Mouse (Mus musculus): ENCODE measurements around the gene Tm7sf3. TPM values are rescaled to one million over a fixed set of nuclear protein-coding genes. Genes with fewer than 3 reads are reported as not detected.

Tm7sf3 gene
- polyA plus RNA-seq, 1 experiment from 2014 or later: 39.8 TPM

Other genes starting within 250 kb of the Tm7sf3 start
- 8.8 and 9.3 TPM in 2 replicates for gene Itpr2, start 140.6 kb downstream of the Tm7sf3 start, polyA plus RNA-seq (2015; fragmentation: Nextera tagmentation; extraction: Ambion mirVana)
- 94.1 and 108 TPM in 2 replicates for gene Fgfr1op2, start 65.6 kb downstream of the Tm7sf3 start, polyA plus RNA-seq (2015; fragmentation: Nextera tagmentation; extraction: Ambion mirVana)
- 75.7 and 77.0 TPM in 2 replicates for gene Ints13, start 65.0 kb downstream of the Tm7sf3 start, polyA plus RNA-seq (2015; fragmentation: Nextera tagmentation; extraction: Ambion mirVana)
- 139 and 151 TPM in 2 replicates for gene Med21, start 277 bp downstream of the Tm7sf3 start, polyA plus RNA-seq (2015; fragmentation: Nextera tagmentation; extraction: Ambion mirVana)
- 19.4 and 19.5 TPM in 2 replicates for gene Stk38l, start 82.2 kb upstream of the Tm7sf3 start, polyA plus RNA-seq (2015; fragmentation: Nextera tagmentation; extraction: Ambion mirVana)
- 8.2 and 11.6 TPM in 2 replicates for gene Arntl2, start 153.2 kb upstream of the Tm7sf3 start, polyA plus RNA-seq (2015; fragmentation: Nextera tagmentation; extraction: Ambion mirVana)
- gene Smco2, start 207.3 kb upstream of the Tm7sf3 start, polyA plus RNA-seq (2015; fragmentation: Nextera tagmentation; extraction: Ambion mirVana): not detected in 2 replicates
- gene Ppfibp1, start 245.7 kb upstream of the Tm7sf3 start, polyA plus RNA-seq (2015; fragmentation: Nextera tagmentation; extraction: Ambion mirVana): 56.6 and 57.9 TPM in 2 replicates

All from embryonic facial prominence, embryonic 13.5 days (tissue).